Mouse (Mus musculus): ENCODE results near the gene Ffar2.
"Not testable (repeated sequence)": the region's sequence is repeated elsewhere in the genome, so short reads cannot be mapped to it uniquely, and the experiment has no call there.

Ffar2 gene

DNA sequence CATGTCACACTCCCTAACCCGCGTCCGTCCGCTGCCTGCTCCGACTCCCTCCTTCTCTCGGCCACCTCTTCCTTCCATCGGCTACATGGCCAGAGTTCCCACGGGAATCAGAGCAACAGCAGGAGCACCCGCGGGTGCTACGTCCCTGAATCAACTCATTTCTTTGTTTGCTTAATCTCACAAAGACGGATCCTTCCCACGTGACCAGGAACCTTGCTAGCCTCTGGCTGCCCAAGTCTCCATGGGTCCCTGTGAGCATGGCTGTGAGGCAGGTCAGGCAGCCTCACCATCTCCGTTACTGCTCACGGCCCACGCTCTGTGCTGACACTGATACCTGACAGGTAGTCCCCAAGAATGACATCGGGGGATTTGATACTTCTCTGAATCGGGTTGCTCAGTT lies at the start of gene Ffar2:
TSS of gene Ffar2 (minus strand) at position 101 of the 400 bp plus-strand sequence.
- in situ Hi-C loops (cut with MboI, MseI) = no loop called here

DNA sequence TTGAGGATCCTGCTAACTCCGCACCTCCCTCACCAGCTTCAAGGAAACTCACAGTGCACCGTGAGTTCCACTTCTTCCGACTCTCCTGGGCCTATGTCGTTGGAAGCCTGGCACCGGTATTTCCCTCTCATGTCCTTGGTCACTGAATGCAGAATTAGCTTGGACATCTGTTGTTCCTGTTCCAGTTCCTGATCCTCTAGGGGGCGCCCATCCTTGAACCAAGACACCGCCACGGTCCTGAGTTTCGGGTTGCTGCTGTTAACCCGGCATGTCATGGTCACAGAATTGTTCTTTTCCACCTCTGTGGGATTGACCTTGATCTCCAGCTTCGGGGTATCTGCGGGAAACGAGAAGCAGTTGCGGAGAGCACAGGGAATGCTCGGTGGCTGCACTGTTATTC lies 49.5 kb upstream of the Ffar2 start:
- in situ Hi-C loops (cut with MboI, MseI) = no loop called here

DNA sequence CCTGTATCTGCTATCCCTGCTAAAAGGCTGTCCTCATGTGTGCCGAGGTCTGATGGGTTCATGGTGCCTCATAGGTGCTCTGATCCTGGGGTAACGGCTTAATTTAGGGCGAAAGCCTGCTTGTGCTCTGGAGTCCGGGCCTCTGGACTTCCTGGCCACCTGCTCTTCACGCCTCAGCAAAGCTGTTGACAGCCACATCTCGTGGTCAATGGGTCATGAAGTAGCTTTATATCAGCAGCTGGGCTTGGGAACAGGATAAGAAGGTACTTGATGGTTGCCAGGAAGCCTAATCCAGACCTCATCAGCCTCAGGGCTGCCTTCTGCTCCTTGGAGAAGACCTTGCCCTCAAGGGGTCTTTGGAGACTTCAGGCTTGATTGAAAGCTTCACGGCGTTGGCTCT lies 39.8 kb upstream of the Ffar2 start:
- in situ Hi-C loops (cut with MboI, MseI) = loop anchor here (5.0 kb wide), 1 partner anchor 51 kb away; no protein-coding TSS in a partner anchor

DNA sequence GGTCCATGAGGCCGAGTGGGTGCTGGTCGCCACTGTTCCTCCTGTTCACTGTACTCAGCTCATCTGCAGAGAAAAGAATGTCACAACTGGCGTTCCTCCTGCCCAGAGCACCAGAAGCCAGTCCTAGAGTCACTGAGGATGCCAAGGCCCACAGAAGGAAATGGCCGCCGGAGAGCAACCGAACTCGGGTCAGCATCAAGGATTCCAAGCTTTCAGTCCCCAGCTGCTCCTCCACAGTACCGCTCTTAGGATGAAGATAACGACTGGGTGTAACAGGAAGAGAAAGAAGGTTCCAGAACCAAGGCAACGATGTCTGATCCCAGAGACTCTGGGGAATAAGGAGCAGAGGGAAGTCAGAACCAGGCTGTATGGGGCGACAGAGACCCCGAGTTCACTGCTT lies 37.9 kb upstream of the Ffar2 start, which contains the start of gene Ffar1:
TSS of gene Ffar1 (minus strand) at position 101 of the 400 bp plus-strand sequence.
- in situ Hi-C loops (cut with MboI, MseI) = loop anchor here (5.0 kb wide), 1 partner anchor 49 kb away; no protein-coding TSS in a partner anchor

DNA sequence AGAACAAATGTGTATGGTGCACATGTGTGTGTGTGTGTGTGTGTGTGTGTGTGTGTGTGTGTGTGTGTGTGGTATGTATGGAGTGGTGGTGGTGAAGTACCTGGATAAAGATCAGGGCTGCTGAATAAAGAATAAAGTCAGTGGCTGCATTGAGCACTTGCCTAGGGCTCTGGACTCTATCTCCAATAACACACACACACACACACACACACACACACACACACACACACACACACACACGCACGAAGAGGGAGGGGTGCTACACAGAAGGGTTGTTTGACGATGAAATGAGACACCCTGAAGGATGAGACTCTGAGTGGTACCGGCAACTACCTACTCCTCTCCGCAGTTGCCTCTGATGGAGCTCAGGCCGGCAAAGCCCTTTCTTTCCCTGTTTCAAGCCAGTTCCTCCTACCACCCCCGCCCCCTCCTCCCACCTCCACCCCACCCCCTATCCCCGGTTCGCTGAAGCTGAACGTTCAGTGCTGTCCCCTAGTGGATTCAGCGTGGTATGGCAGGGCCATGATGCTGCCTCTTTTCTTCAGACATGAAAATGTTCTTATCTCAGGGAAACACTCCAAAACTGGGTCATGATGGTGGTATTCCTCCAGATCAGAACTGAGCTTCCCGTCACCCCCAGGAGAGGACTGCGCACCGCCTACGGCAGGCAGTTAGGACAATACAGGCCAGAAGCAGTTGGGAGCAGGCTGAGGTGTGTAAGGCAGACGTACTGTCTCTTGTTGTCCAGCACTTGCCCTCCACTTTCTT lies 36.2 kb upstream of the Ffar2 start:
- in situ Hi-C loops (cut with MboI, MseI) = loop anchor here (5.0 kb wide), 1 partner anchor 48 kb away; no protein-coding TSS in a partner anchor

DNA sequence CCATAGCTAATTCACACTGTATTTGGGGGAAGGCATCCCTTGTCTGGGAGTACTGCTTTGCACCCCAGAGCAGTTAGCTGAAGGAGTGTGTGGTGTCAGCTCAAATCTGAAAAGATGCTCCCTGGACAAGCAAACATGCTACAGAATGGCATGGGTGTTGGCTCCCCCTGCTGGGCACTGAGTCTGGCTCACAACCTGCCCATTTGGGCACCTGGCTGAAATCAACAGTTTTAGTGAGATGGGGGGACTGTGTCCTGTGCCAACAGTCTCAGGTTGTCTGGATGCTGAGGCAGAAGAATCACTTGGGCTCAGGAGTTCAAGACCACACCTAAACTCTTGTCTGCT lies 35.7 kb upstream of the Ffar2 start:
- in situ Hi-C loops (cut with MboI, MseI) = no loop called here

DNA sequence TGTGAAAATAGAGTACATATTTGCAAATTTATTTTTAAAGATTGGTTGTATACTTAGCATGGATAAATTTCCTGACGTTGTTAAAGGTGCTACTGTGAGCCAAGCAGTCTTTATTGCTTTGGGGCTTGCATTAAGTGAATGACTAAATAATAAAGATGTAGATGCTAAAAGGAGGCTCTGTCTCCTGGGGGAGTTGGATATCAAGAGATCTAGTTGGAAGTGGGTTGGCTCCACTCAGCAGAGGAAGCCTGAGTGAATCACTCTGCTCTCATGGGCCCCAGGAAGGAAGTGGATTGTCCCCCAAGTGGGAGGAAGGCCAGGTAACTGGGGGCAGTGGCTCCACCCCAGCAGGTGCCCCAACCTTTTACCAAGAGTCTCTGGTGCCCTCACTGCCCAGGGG lies 34.2 kb upstream of the Ffar2 start:
- in situ Hi-C loops (cut with MboI, MseI) = no loop called here

DNA sequence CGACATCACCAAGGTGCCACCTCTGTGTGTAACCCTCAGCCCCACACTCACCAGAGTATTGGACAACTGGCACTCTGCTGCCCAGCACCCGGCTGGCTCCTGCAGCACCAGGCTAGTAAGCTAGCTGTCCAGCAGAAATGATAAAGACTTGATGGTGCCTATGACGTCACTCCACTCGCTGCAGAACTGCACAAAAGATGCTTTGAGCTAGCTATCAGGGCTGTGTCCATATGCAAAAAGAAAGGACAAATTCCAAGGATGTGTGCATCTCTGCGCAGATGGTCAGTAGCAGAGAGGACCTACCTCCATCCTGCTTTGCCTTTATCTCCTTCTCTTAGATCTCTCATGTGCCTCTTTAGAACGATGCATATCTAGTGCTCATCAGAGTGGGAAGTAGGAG lies 32.5 kb upstream of the Ffar2 start, which contains the start of gene Ffar3:
TSS of gene Ffar3 (minus strand) at position 101 of the 400 bp plus-strand sequence.
- in situ Hi-C loops (cut with MboI, MseI) = no loop called here

DNA sequence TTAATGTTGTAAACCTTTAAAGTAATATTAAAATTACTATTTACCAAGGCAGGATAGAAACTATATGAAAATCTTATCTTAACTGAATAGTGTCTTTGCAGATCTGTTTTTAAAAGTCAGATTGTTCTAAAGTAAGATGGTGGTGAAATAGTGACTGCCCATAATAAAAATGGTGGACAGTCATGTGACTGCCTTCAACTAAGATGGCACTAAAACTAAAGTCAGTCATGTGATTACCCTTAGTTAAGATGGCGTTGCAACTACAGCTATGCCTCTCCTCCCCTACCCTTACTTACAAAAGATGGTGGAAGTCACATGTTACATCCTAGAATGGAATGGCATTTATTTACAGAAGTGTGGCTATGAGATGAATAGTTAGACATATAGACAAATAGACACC lies 27.8 kb upstream of the Ffar2 start:
- in situ Hi-C loops (cut with MboI, MseI) = no loop called here

DNA sequence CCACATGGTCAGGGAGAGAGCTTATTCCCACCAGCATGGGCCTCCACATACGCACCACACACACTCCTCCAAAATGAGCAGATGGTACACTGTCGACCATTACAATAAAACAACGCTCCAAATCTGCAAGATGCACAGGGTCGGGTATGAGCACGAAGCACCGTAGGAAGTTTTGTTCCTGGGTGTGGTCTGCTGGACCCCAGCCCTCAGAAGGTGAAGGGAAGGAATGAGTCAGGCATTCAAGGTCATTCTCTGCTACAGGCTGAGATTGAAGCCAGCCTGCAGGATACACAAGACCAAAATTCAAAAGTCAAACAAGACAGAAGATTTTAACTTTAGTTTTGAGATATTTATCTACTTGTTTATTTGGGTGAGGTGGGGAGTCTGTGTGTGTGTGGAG lies 24.4 kb upstream of the Ffar2 start:
- in situ Hi-C loops (cut with MboI, MseI) = no loop called here

DNA sequence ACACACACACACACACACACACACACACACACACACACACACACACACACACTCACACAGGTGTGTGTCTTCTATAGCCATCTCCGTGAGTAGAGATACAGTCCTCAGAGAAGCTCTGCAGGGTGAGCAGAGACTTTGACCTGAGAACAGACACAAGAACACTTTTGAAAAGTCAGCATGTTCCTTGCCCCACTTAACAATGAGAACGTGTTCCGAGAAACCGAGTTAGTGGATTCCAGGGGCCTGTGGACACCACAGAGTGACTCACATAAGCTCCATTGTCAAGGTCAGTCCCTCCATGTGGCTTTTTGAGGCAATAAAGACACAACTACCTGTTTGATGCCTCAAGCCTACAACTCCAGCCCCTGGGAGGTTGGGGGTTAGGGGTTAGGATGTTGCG lies 23.8 kb upstream of the Ffar2 start:
- in situ Hi-C loops (cut with MboI, MseI) = no loop called here

DNA sequence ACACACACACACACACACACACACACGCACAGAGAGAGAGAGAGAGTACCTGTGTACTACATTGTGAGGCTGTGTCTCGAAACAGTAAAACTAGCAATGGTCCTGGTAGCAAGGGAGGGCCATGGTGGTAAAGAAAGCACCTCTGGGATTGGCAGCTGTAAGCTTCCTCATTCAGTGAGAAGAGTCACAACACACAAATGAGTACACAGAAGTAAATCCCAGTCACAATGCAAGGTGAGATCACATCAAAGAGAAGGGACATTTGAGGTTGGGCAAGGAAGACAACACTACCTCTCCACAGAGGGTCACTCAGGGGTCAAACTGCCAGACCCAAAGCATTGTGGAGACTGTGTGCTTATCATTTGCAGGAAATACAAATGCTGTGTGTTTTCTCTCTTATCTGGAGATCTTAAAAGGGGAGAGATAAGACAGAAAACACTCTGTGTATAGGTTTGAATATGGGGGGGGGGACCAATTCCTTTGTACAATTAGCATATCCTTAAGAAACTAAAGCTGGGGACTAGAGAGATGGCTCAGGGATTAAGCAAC lies 23.0 kb upstream of the Ffar2 start:
- in situ Hi-C loops (cut with MboI, MseI) = no loop called here

DNA sequence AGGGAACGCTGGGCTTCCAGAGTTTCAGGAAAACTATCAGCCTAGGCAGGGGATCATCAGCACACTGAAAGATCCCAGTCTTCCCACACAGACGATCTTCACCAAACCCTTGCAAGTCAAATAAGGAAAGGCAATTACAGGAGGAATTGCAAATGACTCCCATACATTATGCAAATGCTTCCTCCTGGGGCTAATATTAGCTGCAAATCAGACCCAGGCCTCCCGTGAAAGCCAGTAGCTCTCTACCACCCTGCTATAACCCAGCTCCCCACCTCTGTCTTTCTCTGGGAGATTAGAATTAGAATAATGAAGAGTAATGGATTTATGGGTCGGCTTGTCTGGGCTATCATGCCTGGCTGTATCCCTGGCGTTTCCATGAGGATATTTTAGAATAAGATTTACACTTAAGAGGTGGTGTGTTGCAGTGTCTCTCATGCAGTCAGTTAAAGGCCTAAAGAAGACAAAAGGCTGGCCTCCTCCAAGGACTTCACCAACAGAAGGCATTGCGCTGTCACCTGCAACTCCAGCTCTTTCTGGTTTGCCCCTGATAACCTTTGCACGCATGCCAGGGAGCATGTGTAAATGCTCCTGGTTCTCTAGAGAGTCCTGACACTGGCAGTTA lies 21.2 kb upstream of the Ffar2 start:
- in situ Hi-C loops (cut with MboI, MseI) = no loop called here

DNA sequence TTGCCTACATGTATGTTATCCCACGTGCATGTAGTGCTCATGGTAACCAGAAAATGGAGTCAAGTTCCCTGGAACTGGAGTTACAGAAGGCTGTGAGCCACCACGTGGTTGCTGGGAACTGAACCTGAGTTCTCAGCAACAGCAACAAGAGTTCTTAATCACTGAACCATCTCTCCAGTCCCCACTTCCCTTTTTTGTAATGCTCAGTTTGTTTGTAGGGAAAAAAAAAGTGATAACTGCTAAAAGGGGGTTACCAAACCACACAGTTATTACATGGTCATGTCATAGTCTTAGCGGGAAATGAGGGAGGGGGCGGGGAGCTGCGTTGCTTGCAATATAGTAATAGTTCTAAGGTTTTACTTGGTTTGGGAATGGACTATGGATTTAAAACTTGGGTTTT lies 18.5 kb upstream of the Ffar2 start:
- in situ Hi-C loops (cut with MboI, MseI) = no loop called here

DNA sequence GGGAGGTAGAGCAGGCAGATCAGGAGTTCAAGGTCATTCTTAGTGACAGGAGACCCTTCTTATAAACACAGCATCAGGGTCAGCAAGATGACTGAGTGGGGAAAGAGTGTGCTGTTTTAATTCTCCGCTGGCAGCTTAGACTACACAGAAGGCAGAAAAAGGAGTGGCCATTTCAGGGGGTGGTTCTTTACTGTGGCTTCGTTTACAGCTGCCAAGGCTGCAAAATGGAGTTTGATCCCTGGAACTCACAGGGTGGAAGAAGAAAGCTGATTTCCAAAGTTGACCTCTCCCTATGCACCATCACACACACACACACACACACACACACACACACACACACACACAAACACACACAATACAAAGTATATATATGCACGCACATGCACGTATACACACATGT lies 17.8 kb upstream of the Ffar2 start:
- in situ Hi-C loops (cut with MboI, MseI) = no loop called here

DNA sequence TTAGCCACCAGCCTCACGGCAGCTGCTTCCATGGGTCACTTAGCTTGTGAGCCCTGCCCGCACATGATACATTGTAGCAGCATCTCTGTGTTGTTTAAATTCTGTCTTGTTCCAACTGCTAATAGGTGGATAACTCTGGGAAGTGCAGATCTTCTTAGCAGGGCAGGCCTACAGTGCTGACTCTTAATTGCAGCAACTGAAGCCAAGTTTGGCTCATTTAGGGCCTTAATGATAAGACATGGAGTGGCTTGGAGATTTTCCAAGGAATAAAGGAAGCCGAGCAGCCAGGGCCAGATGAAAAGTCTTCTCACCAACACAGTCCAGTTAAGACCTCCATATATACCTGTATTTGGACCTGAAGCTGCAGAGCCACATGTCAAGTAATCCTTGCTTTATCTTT lies 16.7 kb upstream of the Ffar2 start:
- in situ Hi-C loops (cut with MboI, MseI) = no loop called here

DNA sequence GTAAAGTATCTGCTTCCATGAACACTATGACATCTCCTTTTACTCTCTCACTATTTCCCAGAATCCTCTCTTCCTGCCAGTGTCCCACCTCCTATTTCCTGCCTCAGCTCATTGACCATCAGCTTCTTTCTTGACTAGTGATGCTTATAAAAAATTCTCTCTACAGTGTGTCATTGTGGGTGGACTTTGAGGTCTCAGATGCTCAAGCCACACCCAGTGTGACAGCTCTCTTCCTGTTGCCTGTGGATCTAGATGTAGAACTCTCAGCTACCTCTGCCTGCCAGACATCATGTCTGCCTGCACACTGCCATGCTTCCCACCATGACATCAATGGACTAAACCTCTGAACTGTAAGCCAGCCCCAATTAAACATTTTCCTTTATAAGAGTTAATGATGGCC lies 13.7 kb upstream of the Ffar2 start:
- in situ Hi-C loops (cut with MboI, MseI) = no loop called here

DNA sequence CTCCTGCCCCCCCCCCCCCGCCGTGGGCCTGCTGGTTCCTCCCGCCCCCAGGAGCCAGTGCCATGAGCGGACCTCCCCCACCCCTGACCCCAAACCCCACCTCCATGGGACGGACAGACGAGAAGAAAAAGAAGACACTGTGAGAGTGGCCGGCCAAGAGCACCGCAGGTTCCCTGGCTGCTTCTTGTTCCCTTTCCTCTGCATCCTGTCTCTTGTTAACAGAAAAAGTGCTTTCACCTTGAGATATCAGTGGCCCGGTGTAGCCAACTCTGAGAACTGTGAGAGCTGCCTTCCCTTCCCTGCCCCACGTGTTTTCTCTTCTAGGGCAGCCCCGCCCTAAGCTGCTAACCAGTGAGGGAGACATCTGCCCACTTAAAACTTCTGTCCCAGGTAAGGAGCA lies 9.1 kb upstream of the Ffar2 start:
- in situ Hi-C loops (cut with MboI, MseI) = not testable (repeated sequence)

DNA sequence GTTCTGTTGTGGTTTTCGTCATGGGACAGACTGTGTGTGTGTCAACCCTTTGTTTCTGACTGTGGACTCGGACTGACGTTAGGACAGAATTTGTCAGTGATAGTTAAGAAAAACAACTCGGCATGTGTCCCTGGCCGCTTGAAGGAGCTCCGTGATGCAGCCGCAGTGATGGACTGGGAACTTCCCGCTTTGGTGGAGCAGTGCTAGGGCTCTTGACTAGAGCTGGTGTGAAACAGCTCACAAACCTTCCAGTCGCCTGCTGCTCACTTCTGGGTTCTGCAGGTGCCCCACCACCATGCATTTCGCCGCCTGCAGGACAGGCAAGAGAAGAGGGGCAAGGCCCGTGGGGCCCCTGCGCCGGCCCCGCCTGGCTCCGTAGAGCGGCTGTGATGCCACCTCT lies 8.7 kb upstream of the Ffar2 start:
- in situ Hi-C loops (cut with MboI, MseI) = no loop called here

DNA sequence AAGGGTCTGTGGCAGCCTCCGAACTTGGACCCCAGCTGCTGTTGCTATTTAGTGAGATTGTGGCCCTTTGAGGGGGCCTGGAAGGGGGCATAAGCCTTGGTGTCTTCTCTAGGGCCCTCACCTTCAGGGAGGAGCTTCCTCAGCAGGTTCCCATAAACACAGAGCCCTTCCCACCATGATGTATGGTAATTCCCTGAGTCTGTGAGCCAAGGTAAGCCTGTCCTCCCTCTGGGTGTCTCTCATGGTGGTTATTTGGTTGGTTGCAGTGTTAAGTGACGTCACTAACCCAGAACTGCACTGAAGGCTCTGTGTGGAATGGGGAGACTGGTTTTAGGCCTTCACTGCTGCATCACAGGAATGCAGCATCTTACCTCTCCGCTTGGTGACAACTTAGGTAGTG lies 5.9 kb upstream of the Ffar2 start:
- in situ Hi-C loops (cut with MboI, MseI) = no loop called here

DNA sequence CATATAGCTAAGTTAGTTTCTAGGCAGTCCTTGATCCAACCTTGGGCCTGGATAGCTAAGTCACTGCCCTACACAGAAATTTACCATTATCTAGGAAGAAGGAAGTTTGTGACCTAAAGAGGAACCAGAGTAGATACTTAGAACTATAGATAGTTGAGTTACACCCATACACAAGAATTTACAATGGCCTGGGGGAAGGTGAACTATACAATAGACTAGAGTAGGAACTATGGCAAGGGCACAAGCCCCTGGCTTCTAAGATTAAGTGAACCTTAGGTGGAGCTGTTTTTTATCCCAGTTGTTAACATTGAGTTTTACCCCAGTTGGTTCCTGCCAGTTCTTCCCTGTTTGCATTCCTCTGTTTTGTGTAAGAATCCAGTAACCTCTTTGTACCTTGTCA lies 5.3 kb upstream of the Ffar2 start:
- in situ Hi-C loops (cut with MboI, MseI) = not testable (repeated sequence)

DNA sequence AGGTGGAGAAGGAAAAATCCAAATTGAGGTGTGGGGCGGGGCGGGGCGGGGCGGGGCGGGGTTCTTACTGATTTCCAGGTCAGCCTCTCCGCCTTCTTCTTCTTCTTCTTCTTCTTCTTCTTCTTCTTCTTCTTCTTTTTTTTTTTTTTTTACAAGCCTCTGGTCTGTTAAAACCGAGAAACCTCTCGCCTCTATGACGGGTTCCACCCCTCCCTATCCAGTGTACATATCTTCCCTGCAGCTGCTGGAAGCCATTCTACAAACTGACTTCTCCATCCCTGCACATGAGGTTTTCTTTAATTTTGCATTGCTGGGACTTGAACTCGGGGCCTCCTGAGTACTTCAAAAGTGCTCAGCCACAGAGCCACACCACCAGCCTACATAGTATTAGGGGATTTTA lies 3.1 kb upstream of the Ffar2 start:
- in situ Hi-C loops (cut with MboI, MseI) = no loop called here

DNA sequence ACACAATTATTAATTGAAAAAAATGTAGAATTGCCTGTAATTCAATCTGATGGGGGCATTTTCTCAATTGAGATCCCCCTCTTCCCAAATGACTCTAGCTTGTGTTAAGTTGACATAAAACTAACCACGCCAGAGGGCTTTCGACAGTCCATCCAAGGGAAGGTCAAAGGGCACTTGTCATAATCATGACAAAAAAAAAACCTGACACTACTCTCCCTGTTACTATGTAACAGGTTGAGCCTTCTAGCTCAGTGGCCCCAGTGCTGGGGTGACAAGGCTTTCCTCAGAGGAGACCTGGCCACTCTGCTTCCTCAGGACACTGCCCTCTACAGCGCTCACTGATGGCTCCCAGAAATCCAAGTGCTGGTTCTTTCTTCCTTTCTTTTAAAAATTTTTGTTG lies 731 bp upstream of the Ffar2 start:
- in situ Hi-C loops (cut with MboI, MseI) = no loop called here
